Mouse (Mus musculus) thymus, postnatal 25 days (tissue): ENCODE measurements around the gene Susd4.
A peak's percentile ranks its signal among the peaks of the same experiment; 100 is the strongest.

Source experiments
- DNase-seq: peaks from one replicate; pipeline ENCODE4 v3.0.0; 2022

The Susd4 gene

GRCm38 (mm10) chr1:182763716-182764461 is at the start of gene Susd4:
Gene Susd4 (plus strand): TSS chr1:182763860.
- peak; percentile 89 for DNase-seq

GRCm38 (mm10) chr1:182714236-182714935 is 49.3 kb upstream of the Susd4 start:
- no peak for DNase-seq

- no peak for DNase-seq
These were observed 36.1 kb upstream of the Susd4 start for GRCm38 (mm10) chr1:182727541-182727940.

GRCm38 (mm10) chr1:182729002-182729401 is 34.7 kb upstream of the Susd4 start:
- no peak for DNase-seq

- DNase-seq = no peak
These were observed 31.0 kb upstream of the Susd4 start for GRCm38 (mm10) chr1:182732695-182733094.

- no peak for DNase-seq
These were observed 27.8 kb upstream of the Susd4 start for GRCm38 (mm10) chr1:182735891-182736290.

- no peak for DNase-seq
These were observed 16.6 kb upstream of the Susd4 start for GRCm38 (mm10) chr1:182747081-182747480.

- no peak for DNase-seq
These were observed 15.8 kb upstream of the Susd4 start for GRCm38 (mm10) chr1:182747834-182748233.

- no peak for DNase-seq
These were observed 14.6 kb upstream of the Susd4 start, which contains the start of gene Ccdc185 for GRCm38 (mm10) chr1:182749080-182749479. Gene Ccdc185 (minus strand): TSS chr1:182749180.

- DNase-seq = no peak
These were observed 12.4 kb upstream of the Susd4 start for GRCm38 (mm10) chr1:182751301-182751700.

- DNase-seq = no peak
These were observed 10.0 kb upstream of the Susd4 start for GRCm38 (mm10) chr1:182753694-182754093.

- DNase-seq = no peak
These were observed 8.8 kb upstream of the Susd4 start for GRCm38 (mm10) chr1:182754865-182755264.

GRCm38 (mm10) chr1:182758783-182759182 is 4.9 kb upstream of the Susd4 start:
- no peak for DNase-seq

- DNase-seq = no peak
These were observed 407 bp upstream of the Susd4 start for GRCm38 (mm10) chr1:182763191-182763715.

- DNase-seq = peak; percentile 7
These were observed 1.1 kb downstream of the Susd4 start for GRCm38 (mm10) chr1:182764541-182765281.

GRCm38 (mm10) chr1:182775576-182775975 is 11.9 kb downstream of the Susd4 start:
- DNase-seq = no peak

GRCm38 (mm10) chr1:182776749-182777410 is 13.2 kb downstream of the Susd4 start:
- DNase-seq = no peak

- no peak for DNase-seq
These were observed 14.6 kb downstream of the Susd4 start for GRCm38 (mm10) chr1:182778225-182778624.

- DNase-seq = no peak
These were observed 15.4 kb downstream of the Susd4 start for GRCm38 (mm10) chr1:182779024-182779520.

- no peak for DNase-seq
These were observed 20.1 kb downstream of the Susd4 start for GRCm38 (mm10) chr1:182783774-182784173.

- no peak for DNase-seq
These were observed 21.1 kb downstream of the Susd4 start for GRCm38 (mm10) chr1:182784784-182785183.

GRCm38 (mm10) chr1:182785504-182785903 is 21.8 kb downstream of the Susd4 start:
- no peak for DNase-seq
